Mouse (Mus musculus) embryonic facial prominence, embryonic 13.5 days (tissue): ENCODE measurements around the gene Gramd1b. TPM values are rescaled to one million over a fixed set of nuclear protein-coding genes. Genes with fewer than 3 reads are reported as not detected.

Experiments
- ATAC-seq: fragments of 200-750 bp; cut with Nextera tagmentation; 2 replicates; pipeline ENCODE4 v1.8.0; 2017; ENCODE audit warnings: low read depth; ENCODE audit not compliant: insufficient number of reproducible peaks, insufficient read depth, low FRiP score, low TSS enrichment
- H3K27ac ChIP-seq: fragments of 300-500 bp; sonication (generic); 2 replicates; pipeline ENCODE4 v1.5.1; 2015; ENCODE audit warnings: moderate library complexity, mild to moderate bottlenecking, inconsistent platforms
- H3K27me3 ChIP-seq: fragments of 300-500 bp; sonication (generic); 2 replicates; pipeline ENCODE4 v1.6.1; 2015; ENCODE audit warnings: mild to moderate bottlenecking, inconsistent platforms
- H3K36me3 ChIP-seq: fragments of 300-500 bp; sonication (generic); 2 replicates; pipeline ENCODE4 v1.6.1; 2015; ENCODE audit warnings: mild to moderate bottlenecking, inconsistent platforms
- H3K4me1 ChIP-seq: fragments of 300-500 bp; sonication (generic); 2 replicates; pipeline ENCODE4 v1.6.1; 2015; ENCODE audit warnings: inconsistent platforms
- H3K4me2 ChIP-seq: fragments of 300-500 bp; sonication (generic); 2 replicates; pipeline ENCODE4 v1.6.1; 2015; ENCODE audit warnings: moderate library complexity, mild to moderate bottlenecking, inconsistent platforms
- H3K4me3 ChIP-seq: fragments of 300-500 bp; sonication (generic); 2 replicates; pipeline ENCODE4 v1.5.1; 2015; ENCODE audit warnings: mild to moderate bottlenecking, inconsistent platforms
- H3K9ac ChIP-seq: fragments of 300-500 bp; sonication (generic); 2 replicates; pipeline ENCODE4 v1.6.1; 2015; ENCODE audit warnings: mild to moderate bottlenecking, inconsistent platforms
- H3K9me3 ChIP-seq: fragments of 300-500 bp; sonication (generic); 2 replicates; pipeline ENCODE4 v1.6.1; 2016; ENCODE audit warnings: inconsistent platforms
- WGBS: fragments of 180-500 bp; shearing (Covaris S2); methylation state at CpG from one replicate; pipeline ENCODE4 v1.1.7; 2015; ENCODE audit warnings: mixed read lengths; 5-methylcytosine and 5-hydroxymethylcytosine counted together
- polyA plus RNA-seq: library from polyadenylated mRNA; unstranded; fragments of >200 nt; fragmentation: Nextera tagmentation; extraction: Ambion mirVana; gene quantifications from 2 replicates; pipeline ENCODE4 v1.2.1, GENCODE M21; 2015

Gene Gramd1b
- polyA plus RNA-seq, 1 experiment from 2014 or later: 9.0 TPM

DNA sequence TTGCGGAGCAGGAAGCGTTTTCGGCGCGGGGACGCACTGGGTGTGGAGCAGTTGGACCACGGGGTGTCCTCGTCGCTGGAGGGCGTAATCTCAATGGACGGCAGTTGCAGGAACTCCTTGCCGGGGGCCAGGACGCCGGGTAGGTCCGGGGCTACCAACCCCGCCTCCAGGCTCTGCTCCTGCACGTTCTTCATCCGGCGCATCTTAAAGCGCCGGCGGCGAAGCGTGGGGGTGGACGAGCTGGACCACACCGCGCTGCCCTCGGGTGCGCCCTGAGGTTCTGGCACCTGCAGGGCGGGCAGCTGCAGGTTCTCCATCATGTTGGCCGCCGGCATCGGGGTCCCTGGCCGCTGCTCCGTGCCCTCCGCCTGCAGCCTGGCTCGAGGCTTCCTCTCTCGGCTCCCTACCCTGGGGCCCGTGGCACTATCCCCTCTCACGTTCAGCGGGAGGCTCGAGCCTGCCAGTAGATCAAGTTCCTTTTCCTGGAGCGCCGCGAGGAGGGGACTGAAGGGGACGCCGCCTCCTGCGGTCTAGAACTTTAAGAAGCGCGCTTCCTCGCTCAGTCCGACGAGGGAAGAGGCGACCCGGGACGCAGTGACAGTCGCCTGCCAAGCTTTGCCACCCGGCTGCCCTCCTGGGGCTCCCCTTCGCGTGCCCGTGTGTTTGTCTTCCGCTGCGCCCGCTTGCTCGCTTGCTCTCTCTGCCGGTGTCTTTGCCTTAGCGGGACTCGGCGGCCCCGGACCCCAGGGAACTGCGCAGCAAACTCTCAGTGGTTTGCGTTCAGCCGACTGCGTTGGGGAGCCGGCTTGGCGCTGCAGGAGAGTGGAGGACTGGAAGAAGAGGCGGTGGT, 75.6 kb downstream of the Gramd1b start:
- Histone ChIP-seq H3K4me2 (peak overlapping the region; percentile 100), H3K9me3 (no peaks in the 10 kb centered on the region), H3K36me3 (no peaks in the 10 kb centered on the region), H3K27me3 (peaks cover 8% of the 10 kb centered on the region), H3K27ac (peak overlapping the region; percentile 84), H3K9ac (peak overlapping the region; percentile 82), H3K4me1 (peaks cover 43% of the 10 kb centered on the region), H3K4me3 (peak overlapping the region; percentile 72)
- WGBS: under 1% methylated on average over 77 of the region's 77 CpGs
- peak; percentile 60 for ATAC-seq

DNA sequence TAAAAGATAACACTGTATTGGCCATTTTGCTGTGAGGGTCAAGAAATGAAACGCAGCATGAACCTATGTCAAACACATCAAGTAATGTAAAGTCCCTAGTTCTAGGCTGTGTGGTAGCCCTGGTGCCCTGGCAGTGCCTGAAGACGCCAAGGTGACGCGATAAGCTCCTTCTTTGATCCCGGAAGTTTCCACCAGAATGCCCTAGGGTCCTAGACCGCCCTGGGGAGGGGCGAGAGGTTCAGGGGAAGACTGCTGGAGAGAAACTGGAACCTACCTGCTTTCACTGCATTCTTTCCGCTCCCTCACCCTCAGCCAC, 76.2 kb downstream of the Gramd1b start:
- Histone ChIP-seq H3K27me3 (peaks cover 8% of the 10 kb centered on the region), H3K9ac (peak overlapping the region; percentile 82), H3K9me3 (no peaks in the 10 kb centered on the region), H3K4me1 (peaks cover 42% of the 10 kb centered on the region), H3K36me3 (no peaks in the 10 kb centered on the region), H3K4me2 (peak overlapping the region; percentile 100), H3K27ac (peak overlapping the region; percentile 84; the same call in 1 of the 2 replicates), H3K4me3 (peak overlapping the region; percentile 72)
- no peak for ATAC-seq
- WGBS: 2% methylated on average over 8 of the region's 8 CpGs

DNA sequence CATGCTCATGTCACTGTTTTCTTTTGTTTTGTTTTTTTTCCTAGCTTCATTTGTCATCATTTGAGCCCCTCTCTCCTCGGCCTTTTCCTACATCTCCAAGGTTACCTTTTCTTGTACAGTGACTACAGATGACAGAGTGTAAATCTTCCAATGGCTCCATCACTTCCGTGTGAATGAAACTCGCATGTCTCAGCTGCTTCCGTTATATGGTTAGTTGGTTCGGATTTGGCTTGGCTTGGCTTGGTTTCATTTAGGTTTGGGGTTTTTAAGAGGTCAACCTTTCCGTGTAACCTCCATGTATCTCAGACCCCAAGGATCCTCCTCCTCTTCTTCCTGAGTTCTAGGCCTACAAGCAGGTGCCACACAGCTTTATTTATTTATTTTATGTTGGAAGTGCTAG, 77.3 kb downstream of the Gramd1b start:
- no peak for ATAC-seq
- Histone ChIP-seq H3K27me3 (peaks cover 8% of the 10 kb centered on the region), H3K27ac (no peak overlapping the region), H3K36me3 (no peaks in the 10 kb centered on the region), H3K4me1 (peaks cover 45% of the 10 kb centered on the region), H3K9me3 (no peaks in the 10 kb centered on the region), H3K4me2 (peak overlapping the region; percentile 100; the same call in 1 of the 2 replicates), H3K4me3 (no peak overlapping the region), H3K9ac (no peak overlapping the region)
- 89% methylated on average over 6 of the region's 6 CpGs for WGBS

DNA sequence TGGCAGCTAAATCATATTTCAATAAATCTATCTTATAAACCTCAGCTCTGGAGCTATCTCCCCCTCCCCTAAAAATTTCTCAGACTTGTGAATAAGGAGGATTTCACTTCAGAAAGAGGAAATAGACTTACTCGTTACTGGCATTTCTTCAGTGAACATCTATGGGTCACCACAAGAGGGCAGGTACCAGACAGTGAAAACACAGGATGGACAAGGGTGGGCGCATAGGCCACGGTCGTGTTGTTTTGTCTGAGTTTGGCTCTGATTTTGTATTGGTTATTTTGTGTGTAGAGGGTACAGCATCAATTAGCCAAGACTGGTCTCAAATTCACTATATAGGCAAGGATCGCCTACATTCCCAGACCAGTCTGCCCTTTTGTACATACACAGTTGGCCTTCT, 79.0 kb downstream of the Gramd1b start:
- Histone ChIP-seq H3K9ac (no peak overlapping the region), H3K4me1 (peaks cover 41% of the 10 kb centered on the region), H3K36me3 (no peaks in the 10 kb centered on the region), H3K9me3 (no peaks in the 10 kb centered on the region), H3K27ac (no peak overlapping the region), H3K4me3 (no peak overlapping the region), H3K27me3 (peaks cover 8% of the 10 kb centered on the region), H3K4me2 (no peak overlapping the region)
- WGBS: 57% methylated on average over 5 of the region's 5 CpGs
- no peak for ATAC-seq

DNA sequence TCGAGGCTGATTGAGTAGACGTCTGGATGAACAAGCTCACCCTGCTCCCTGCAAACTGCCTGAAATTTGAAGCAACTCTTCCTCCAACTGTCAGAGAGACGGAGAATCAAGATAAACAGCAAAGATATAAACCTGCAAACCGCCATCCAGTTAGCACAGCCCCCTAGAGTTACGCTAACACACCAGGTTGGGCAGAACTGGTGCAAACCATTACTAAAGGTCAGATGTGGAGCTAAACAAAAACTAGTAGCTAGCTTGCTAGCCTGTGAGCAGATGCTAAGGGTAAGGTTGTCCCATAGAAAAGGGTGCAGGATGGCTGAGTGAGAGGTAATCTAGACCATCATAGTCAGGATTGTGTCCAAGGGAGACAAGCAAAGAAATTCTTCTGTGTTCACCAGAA, 80.4 kb downstream of the Gramd1b start:
- WGBS: 55% methylated on average over 5 of the region's 5 CpGs
- Histone ChIP-seq H3K9ac (no peak overlapping the region), H3K4me2 (peak overlapping the region; percentile 26; the same call in 1 of the 2 replicates), H3K4me1 (peaks cover 32% of the 10 kb centered on the region), H3K9me3 (no peaks in the 10 kb centered on the region), H3K4me3 (no peak overlapping the region), H3K27ac (peak overlapping the region; percentile 68), H3K36me3 (no peaks in the 10 kb centered on the region), H3K27me3 (peaks cover 8% of the 10 kb centered on the region)
- no peak for ATAC-seq

DNA sequence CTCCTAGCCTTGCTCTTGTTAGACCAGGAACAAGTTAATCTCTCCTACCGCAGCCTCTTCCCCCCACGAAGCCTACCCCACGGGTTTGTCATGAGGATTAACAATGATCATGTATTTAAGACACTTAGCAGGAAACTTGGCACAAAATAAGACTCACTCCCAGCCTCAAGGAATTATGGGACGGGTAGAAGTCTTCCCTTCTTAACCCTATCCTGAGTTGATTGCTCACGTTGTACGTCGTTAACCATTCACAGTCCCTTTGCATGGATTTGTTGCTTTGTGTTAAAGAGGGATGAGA, 80.8 kb downstream of the Gramd1b start:
- no peak overlapping the region for H3K4me3 ChIP-seq
- no peaks in the 10 kb centered on the region for H3K9me3 ChIP-seq
- H3K27me3 ChIP-seq: peaks cover 8% of the 10 kb centered on the region
- peaks cover 32% of the 10 kb centered on the region for H3K4me1 ChIP-seq
- ATAC-seq: no peak
- peak overlapping the region; percentile 68 for H3K27ac ChIP-seq
- 52% methylated on average over 7 of the region's 7 CpGs for whole genome bisulfite sequencing
- H3K9ac ChIP-seq: no peak overlapping the region
- H3K36me3 ChIP-seq: no peaks in the 10 kb centered on the region
- peak overlapping the region; percentile 26 for H3K4me2 ChIP-seq

DNA sequence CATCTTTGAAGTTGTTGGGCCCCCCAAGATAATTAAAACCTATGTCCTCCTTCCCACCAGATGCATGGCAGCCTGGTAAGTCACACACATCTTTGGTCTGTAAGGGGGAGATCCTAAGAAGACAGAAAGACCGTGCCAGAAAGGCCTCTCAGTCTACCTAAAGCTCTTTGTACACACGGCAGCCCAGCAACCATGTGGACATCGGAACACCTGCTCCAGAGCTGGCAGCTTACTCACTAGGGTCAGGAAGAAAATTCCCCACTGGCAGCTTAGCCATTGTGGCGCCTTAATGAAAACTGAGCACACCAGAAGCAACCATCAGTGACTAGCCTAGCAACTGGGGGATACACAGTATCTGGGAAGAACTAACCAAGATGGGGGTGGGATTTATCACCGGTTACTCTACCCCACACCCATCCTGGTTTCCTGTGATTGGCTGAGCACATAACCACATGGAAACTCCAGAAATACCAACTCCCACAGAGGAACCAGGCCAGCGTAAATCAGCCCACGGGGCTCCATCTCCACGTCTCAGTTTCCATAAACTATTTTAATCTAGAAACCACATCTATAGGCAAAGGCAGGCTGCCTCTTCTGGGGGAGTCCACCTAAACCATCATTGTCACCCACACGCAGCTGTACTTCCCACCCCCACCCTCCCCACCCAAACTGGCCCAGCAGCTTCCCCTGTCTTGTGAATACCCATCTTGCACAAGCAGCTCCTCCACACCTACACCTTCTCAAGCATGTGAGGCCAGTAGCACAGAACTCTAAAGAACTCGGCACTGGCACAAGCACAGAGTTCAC, 81.4 kb downstream of the Gramd1b start:
- 47% methylated on average over 10 of the region's 10 CpGs for WGBS
- H3K4me1 ChIP-seq: peaks cover 27% of the 10 kb centered on the region
- ATAC-seq: peak; percentile 75
- no peak overlapping the region for H3K4me3 ChIP-seq
- H3K27ac ChIP-seq: peak overlapping the region; percentile 68
- H3K4me2 ChIP-seq: peak overlapping the region; percentile 26
- H3K9ac ChIP-seq: no peak overlapping the region
- no peaks in the 10 kb centered on the region for H3K36me3 ChIP-seq
- no peaks in the 10 kb centered on the region for H3K9me3 ChIP-seq
- H3K27me3 ChIP-seq: peaks cover 8% of the 10 kb centered on the region

DNA sequence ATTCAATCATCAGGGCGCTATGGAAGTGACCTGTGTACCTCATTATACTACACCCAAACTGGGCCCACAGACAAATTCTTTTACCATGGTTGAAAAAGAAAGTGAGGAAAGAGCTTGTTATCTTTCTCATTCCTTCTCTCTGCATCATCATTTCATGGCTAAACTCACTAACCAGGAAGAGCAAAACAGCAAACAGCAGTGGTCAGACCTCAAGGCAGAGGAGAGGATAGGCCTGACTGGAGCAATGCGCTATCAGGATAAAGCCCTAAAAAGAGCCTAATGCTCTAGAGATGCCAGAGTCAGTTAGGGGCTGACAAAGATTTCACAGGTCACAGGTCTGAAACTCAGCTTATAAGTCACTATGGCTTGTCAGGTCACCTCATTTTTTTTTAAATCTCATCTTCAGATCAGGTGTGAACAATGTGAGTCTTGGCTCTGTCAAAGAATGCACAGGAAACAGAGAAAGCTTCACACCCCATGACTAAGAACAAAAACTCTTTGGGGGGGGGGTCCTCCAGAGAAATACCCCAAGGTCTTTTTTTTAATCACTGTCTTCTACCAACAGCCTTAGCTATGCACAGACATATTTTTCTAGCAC, 82.4 kb downstream of the Gramd1b start:
- Histone ChIP-seq H3K27ac (no peak overlapping the region), H3K27me3 (0 out of 2 replicates have a peak, but pooled peaks cover 2% of the 10 kb centered on the region), H3K4me3 (no peak overlapping the region), H3K9ac (no peak overlapping the region), H3K4me2 (no peak overlapping the region), H3K4me1 (peaks cover 22% of the 10 kb centered on the region), H3K36me3 (no peaks in the 10 kb centered on the region), H3K9me3 (no peaks in the 10 kb centered on the region)
- ATAC-seq: no peak
- 96% methylated on average over 2 of the region's 2 CpGs for WGBS

DNA sequence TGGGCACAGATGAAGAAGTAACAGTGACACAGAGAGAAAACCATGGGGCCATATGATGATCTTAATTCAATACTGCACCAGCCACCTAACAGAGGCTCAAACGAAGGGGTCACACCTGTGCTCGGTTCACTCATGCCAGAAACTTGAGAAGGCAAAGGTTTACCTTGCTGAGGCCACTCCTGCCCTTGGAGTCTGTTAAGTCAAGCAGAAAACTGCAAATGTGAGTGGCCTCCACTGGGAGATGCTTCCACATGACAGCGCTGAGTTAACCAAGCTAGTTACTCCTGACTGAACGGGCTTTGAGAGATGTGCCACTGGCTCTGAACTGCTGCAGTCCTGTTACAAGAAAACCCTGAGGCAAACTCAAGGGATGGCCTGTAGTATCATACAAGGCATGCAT, 83.9 kb downstream of the Gramd1b start:
- 67% methylated on average over 4 of the region's 4 CpGs for WGBS
- H3K4me3 ChIP-seq: no peak overlapping the region
- no peak for ATAC-seq
- no peak overlapping the region for H3K27ac ChIP-seq
- H3K4me2 ChIP-seq: no peak overlapping the region
- peaks cover 22% of the 10 kb centered on the region for H3K4me1 ChIP-seq
- no peak overlapping the region for H3K9ac ChIP-seq
- H3K36me3 ChIP-seq: no peaks in the 10 kb centered on the region
- H3K27me3 ChIP-seq: no peaks in the 10 kb centered on the region
- no peaks in the 10 kb centered on the region for H3K9me3 ChIP-seq

DNA sequence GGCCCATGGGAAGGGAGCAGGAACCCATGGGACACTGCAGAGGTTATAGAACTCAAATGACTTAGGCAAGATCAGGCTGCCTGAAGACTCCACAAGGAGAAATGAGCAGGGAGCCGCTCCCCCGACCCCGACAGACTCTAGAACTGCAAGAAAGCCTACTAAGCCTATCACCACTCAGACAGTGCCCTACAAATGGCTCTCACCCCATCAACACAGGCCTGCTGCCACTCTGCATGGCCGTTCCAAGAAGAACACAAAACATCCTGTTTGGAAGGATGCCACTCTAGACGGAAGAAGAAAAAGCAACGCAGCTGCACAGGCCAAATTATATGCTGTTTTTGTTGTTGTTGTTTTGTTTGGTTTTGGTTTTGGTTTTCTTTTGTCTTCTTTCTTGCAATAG, 86.2 kb downstream of the Gramd1b start:
- Histone ChIP-seq H3K4me1 (peaks cover 10% of the 10 kb centered on the region), H3K4me2 (no peak overlapping the region), H3K9ac (no peak overlapping the region), H3K4me3 (no peak overlapping the region), H3K9me3 (no peaks in the 10 kb centered on the region), H3K27ac (no peak overlapping the region), H3K27me3 (no peaks in the 10 kb centered on the region), H3K36me3 (no peaks in the 10 kb centered on the region)
- WGBS: 93% methylated on average over 6 of the region's 6 CpGs
- no peak for ATAC-seq

DNA sequence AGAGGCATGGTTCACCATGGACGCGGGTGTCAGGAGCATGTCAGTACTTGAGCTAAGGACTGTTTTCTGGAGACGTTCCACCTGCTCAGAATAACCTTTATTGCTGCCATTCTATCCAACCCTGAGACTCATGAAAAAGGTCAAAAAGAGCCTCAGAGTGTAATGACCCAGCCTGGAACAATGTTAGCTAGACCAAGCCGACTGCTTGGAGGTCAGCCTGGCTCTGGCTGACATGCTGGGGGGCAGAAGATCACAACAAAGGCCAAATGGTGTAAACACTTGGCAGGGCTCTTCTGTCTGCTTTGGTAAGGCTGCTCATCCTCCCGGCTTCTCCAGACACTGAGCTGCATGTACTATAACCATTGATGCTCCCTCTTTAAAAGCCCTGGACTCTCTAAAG, 88.4 kb downstream of the Gramd1b start:
- no peak for ATAC-seq
- no peaks in the 10 kb centered on the region for H3K9me3 ChIP-seq
- H3K27ac ChIP-seq: no peak overlapping the region
- peaks cover 19% of the 10 kb centered on the region for H3K4me1 ChIP-seq
- no peak overlapping the region for H3K4me3 ChIP-seq
- H3K9ac ChIP-seq: no peak overlapping the region
- no peaks in the 10 kb centered on the region for H3K36me3 ChIP-seq
- H3K27me3 ChIP-seq: no peaks in the 10 kb centered on the region
- 70% methylated on average over 5 of the region's 5 CpGs for WGBS
- no peak overlapping the region for H3K4me2 ChIP-seq
